Mouse (Mus musculus): ENCODE measurements around the gene Nudcd3. TPM values are rescaled to one million over a fixed set of nuclear protein-coding genes. Genes with fewer than 3 reads are reported as not detected.

Gene Nudcd3
- polyA plus RNA-seq, 1 experiment = 20.0 TPM

- no peak for DNase-seq (ENCODE audit: low read depth in 1 of 2, low spot score in 2 of 2)
- 34% methylated on average over 8 of the region's 8 CpGs for WGBS
- peak overlapping the region; percentile 58 for H3K27ac ChIP-seq (ENCODE audit: insufficient read depth, low read length)
Observed at GRCm38 (mm10) chr11:6179194-6179593, 21.0 kb downstream of the Nudcd3 start.

DNA sequence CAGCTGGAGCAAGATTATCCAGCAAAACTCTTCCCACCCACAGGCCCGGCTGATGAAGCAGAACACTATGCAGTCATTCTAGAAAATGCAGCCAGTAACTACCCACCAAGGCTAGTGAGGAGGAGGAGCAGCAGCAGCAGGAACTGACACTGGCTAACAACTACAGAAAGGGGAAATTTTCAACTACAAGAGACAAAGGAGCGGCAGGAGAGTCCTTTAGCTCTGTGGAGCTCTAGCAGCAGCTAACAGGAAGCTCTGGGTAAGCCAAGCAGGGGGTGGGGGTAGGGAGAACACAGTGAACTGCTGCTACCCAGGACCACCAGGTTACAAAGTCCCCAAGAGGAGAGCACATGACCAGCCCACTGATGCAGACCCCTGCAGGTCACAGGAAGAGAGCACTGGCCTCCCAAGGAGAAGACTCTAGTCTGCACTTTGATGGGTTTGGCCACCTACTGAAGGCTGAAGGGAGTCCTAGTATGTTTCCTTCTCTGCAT lies 21.5 kb downstream of the Nudcd3 start:
- 8% methylated on average over 2 of the region's 2 CpGs for WGBS
- no peaks in the 10 kb centered on the region for H3K36me3 ChIP-seq (ENCODE audit: control insufficient read depth, insufficient read depth, low read length)
- H3K27me3 ChIP-seq (ENCODE audit: control insufficient read depth, insufficient read depth, low read length) = no peaks in the 10 kb centered on the region
- no peak overlapping the region for H3K4me3 ChIP-seq (ENCODE audit: extremely low read depth, insufficient read depth, insufficient read length)
- DNase-seq (ENCODE audit: low read depth in 1 of 2, low spot score in 2 of 2) = peak in 1 of 2 experiments; percentile 25
- H3K27ac ChIP-seq (ENCODE audit: insufficient read depth, low read length) = peak overlapping the region; percentile 58
- H3K4me1 ChIP-seq (ENCODE audit: control insufficient read depth, insufficient read depth, insufficient read length) = peaks cover 26% of the 10 kb centered on the region
- TF ChIP-seq POLR2A (IDR thresholded peaks at IDR 0.05; ENCODE audit: low read depth, low read length) = no peak
- TF ChIP-seq CTCF (IDR thresholded peaks at IDR 0.05; ENCODE audit: extremely low read depth, insufficient read depth, insufficient read length, insufficient replicate concordance) = no peak

More at GRCm38 (mm10) chr11:6179194-6179593, 21.0 kb downstream of the Nudcd3 start:
- no peaks in the 10 kb centered on the region for H3K27me3 ChIP-seq (ENCODE audit: control insufficient read depth, insufficient read depth, low read length)
- no peaks in the 10 kb centered on the region for H3K36me3 ChIP-seq (ENCODE audit: control insufficient read depth, insufficient read depth, low read length)
- TF ChIP-seq POLR2A (IDR thresholded peaks at IDR 0.05; ENCODE audit: low read depth, low read length) = no peak
- TF ChIP-seq CTCF (IDR thresholded peaks at IDR 0.05; ENCODE audit: extremely low read depth, insufficient read depth, insufficient read length, insufficient replicate concordance) = no peak
- peaks cover 26% of the 10 kb centered on the region for H3K4me1 ChIP-seq (ENCODE audit: control insufficient read depth, insufficient read depth, insufficient read length)
- no peak overlapping the region for H3K4me3 ChIP-seq (ENCODE audit: extremely low read depth, insufficient read depth, insufficient read length)

GRCm38 (mm10) chr11:6177781-6178420 lies 22.3 kb downstream of the Nudcd3 start:
- Histone ChIP-seq H3K4me1 (ENCODE audit: control insufficient read depth, insufficient read depth, insufficient read length) (peaks cover 24% of the 10 kb centered on the region), H3K27me3 (ENCODE audit: control insufficient read depth, insufficient read depth, low read length) (no peaks in the 10 kb centered on the region), H3K27ac (ENCODE audit: insufficient read depth, low read length) (peak overlapping the region; percentile 58), H3K4me3 (ENCODE audit: extremely low read depth, insufficient read depth, insufficient read length) (no peak overlapping the region), H3K36me3 (ENCODE audit: control insufficient read depth, insufficient read depth, low read length) (no peaks in the 10 kb centered on the region)
- 46% methylated on average over 8 of the region's 8 CpGs for WGBS
- no peak for TF ChIP-seq POLR2A (IDR thresholded peaks at IDR 0.05; ENCODE audit: low read depth, low read length)
- DNase-seq (ENCODE audit: low read depth in 1 of 2, low spot score in 2 of 2) = peak in 1 of 2 experiments; percentile 31

DNA sequence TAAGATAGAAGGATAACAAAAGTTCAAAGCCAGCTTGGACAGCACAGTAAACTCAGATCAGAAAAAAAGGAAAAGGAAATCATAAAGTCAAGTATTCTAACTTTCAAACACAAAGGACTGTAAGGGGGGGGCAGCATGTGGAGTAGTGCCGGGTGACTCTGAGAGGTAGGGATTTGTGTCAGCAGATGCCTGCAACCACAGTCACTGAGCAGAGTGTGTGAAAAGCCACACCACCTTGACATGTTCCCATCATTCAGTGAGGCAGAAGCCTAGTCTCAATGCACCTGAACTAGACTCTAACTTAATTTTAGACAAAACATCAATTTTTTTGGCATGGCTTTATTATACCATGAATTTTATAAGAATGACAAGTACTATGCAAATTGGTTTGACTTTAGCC lies 24.7 kb downstream of the Nudcd3 start:
- Histone ChIP-seq H3K27me3 (ENCODE audit: control insufficient read depth, insufficient read depth, low read length) (no peaks in the 10 kb centered on the region), H3K4me3 (ENCODE audit: extremely low read depth, insufficient read depth, insufficient read length) (no peak overlapping the region), H3K4me1 (ENCODE audit: control insufficient read depth, insufficient read depth, insufficient read length) (peaks cover 22% of the 10 kb centered on the region), H3K27ac (ENCODE audit: insufficient read depth, low read length) (no peak overlapping the region), H3K36me3 (ENCODE audit: control insufficient read depth, insufficient read depth, low read length) (no peaks in the 10 kb centered on the region)
- DNase-seq (ENCODE audit: low read depth in 1 of 2, low spot score in 2 of 2) = no peak
- WGBS = 14% methylated on average over 1 of the region's 1 CpGs
- TF ChIP-seq POLR2A (IDR thresholded peaks at IDR 0.05; ENCODE audit: low read depth, low read length) = no peak

DNA sequence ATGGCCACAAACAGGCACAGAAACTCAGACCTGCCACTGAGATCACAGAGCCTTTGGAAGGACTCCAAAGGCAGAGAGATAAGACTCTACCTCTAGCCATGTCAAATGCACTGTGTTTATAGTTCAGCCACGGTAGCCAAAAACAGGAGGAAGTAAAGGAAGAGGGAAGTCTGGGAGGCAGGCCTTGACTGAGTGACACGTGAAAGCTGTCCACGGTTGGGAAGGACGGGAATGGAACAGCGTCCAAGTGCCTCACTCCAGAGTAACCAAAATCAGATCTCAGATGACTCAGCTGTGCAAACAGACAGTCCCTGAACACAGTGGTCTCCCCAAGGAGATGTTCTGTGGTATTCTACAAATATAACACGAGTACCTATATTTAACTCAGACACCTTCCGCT lies 25.5 kb downstream of the Nudcd3 start:
- Histone ChIP-seq H3K4me3 (ENCODE audit: extremely low read depth, insufficient read depth, insufficient read length) (no peak overlapping the region), H3K27ac (ENCODE audit: insufficient read depth, low read length) (no peak overlapping the region), H3K27me3 (ENCODE audit: control insufficient read depth, insufficient read depth, low read length) (no peaks in the 10 kb centered on the region), H3K36me3 (ENCODE audit: control insufficient read depth, insufficient read depth, low read length) (no peaks in the 10 kb centered on the region), H3K4me1 (ENCODE audit: control insufficient read depth, insufficient read depth, insufficient read length) (peaks cover 22% of the 10 kb centered on the region)
- 26% methylated on average over 7 of the region's 7 CpGs for WGBS
- TF ChIP-seq POLR2A (IDR thresholded peaks at IDR 0.05; ENCODE audit: low read depth, low read length) (no peak), CTCF (IDR thresholded peaks at IDR 0.05; ENCODE audit: extremely low read depth, insufficient read depth, insufficient read length, insufficient replicate concordance) (no peak)
- DNase-seq (ENCODE audit: low read depth in 1 of 2, low spot score in 2 of 2) = no peak

DNA sequence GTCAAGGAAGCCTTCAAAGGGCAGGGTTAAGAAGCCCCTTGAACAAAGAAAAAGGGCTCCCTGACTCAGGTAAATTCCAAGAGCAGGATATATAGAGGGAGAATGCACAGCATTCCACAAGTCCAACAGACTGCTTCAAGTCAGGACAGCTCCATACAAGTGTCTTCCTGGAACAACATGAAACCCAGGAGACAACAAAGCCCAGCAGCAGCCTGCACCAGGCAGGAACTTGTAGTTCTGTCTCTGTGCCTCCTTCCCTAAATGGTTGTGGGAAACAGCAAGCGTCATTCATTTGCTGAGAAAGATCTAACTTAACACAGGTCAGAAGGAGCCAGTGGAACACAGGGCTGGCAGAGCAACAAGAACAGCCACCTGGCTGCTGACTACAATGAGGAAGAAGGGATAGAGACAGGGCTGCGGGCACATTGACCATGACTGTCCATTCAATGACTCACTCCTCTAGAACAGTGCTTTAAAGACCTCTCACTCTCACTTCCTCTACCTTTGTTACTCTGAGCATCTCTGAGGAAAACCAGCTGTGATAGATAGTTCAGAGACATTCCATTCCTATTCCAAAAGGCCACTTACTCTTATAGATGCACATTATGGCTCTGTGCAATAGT lies 31.1 kb downstream of the Nudcd3 start:
- Histone ChIP-seq H3K4me1 (ENCODE audit: control insufficient read depth, insufficient read depth, insufficient read length) (peaks cover 2% of the 10 kb centered on the region; the same call in 1 of the 2 replicates), H3K4me3 (ENCODE audit: extremely low read depth, insufficient read depth, insufficient read length) (no peak overlapping the region), H3K27me3 (ENCODE audit: control insufficient read depth, insufficient read depth, low read length) (no peaks in the 10 kb centered on the region), H3K27ac (ENCODE audit: insufficient read depth, low read length) (no peak overlapping the region), H3K36me3 (ENCODE audit: control insufficient read depth, insufficient read depth, low read length) (no peaks in the 10 kb centered on the region)
- no peak for DNase-seq (ENCODE audit: low read depth in 1 of 2, low spot score in 2 of 2)
- WGBS = 31% methylated on average over 2 of the region's 2 CpGs
- no peak for TF ChIP-seq POLR2A (IDR thresholded peaks at IDR 0.05; ENCODE audit: low read depth, low read length)
- no peak for TF ChIP-seq CTCF (IDR thresholded peaks at IDR 0.05; ENCODE audit: extremely low read depth, insufficient read depth, insufficient read length, insufficient replicate concordance)

- no peak for TF ChIP-seq POLR2A (IDR thresholded peaks at IDR 0.05; ENCODE audit: low read depth, low read length)
- no peak for TF ChIP-seq CTCF (IDR thresholded peaks at IDR 0.05; ENCODE audit: extremely low read depth, insufficient read depth, insufficient read length, insufficient replicate concordance)
- Histone ChIP-seq H3K4me3 (ENCODE audit: extremely low read depth, insufficient read depth, insufficient read length) (no peak overlapping the region), H3K27ac (ENCODE audit: insufficient read depth, low read length) (no peak overlapping the region), H3K4me1 (ENCODE audit: control insufficient read depth, insufficient read depth, insufficient read length) (peaks cover 2% of the 10 kb centered on the region; the same call in 1 of the 2 replicates), H3K27me3 (ENCODE audit: control insufficient read depth, insufficient read depth, low read length) (no peaks in the 10 kb centered on the region), H3K36me3 (ENCODE audit: control insufficient read depth, insufficient read depth, low read length) (no peaks in the 10 kb centered on the region)
- DNase-seq (ENCODE audit: low read depth in 1 of 2, low spot score in 2 of 2) = no peak
- WGBS = 89% methylated on average over 12 of the region's 12 CpGs
Observed at GRCm38 (mm10) chr11:6166351-6166750, 33.9 kb downstream of the Nudcd3 start.
